Mouse (Mus musculus) thymus, adult 2 months (tissue): Measurements from ENCODE around the gene Cldn7. TPM values are rescaled to one million over a fixed set of nuclear protein-coding genes. Genes with fewer than 3 reads are reported as not detected.
A peak's percentile ranks its signal among the peaks of the same experiment; 100 is the strongest.

Experiments used
- DNase-seq: peaks from one replicate; pipeline ENCODE4 v3.0.0; 2021
- H3K27ac ChIP-seq: fragments of 200-500 bp; 2 replicates; pipeline ENCODE4 v1.5.1; 2012; ENCODE audit warnings: low read length, control low read depth; ENCODE audit not compliant: control insufficient read depth, insufficient read depth
- H3K27me3 ChIP-seq: fragments of 200-500 bp; 2 replicates; pipeline ENCODE4 v1.6.1; 2012; ENCODE audit warnings: mild to moderate bottlenecking, low read length, moderate library complexity, mixed read lengths; ENCODE audit not compliant: control insufficient read depth, insufficient read depth
- H3K36me3 ChIP-seq: fragments of 200-500 bp; 2 replicates; pipeline ENCODE4 v1.6.1; 2012; ENCODE audit warnings: mild to moderate bottlenecking, low read length, moderate library complexity; ENCODE audit not compliant: control insufficient read depth, insufficient read depth
- H3K4me1 ChIP-seq: fragments of 200-500 bp; replicated peaks from 2 replicates; pipeline ENCODE4 v1.6.1; 2012; ENCODE audit warnings: low read length; ENCODE audit not compliant: control insufficient read depth, insufficient read depth
- H3K4me3 ChIP-seq: fragments of 200-500 bp; 2 replicates; pipeline ENCODE4 v1.5.1; 2012; ENCODE audit warnings: mild to moderate bottlenecking, low read length, control low read depth, moderate library complexity; ENCODE audit not compliant: control insufficient read depth, insufficient read depth
- CTCF ChIP-seq: fragments of 200-500 bp; IDR thresholded peaks from 2 replicates; pipeline ENCODE4 v1.5.1; 2012; ENCODE audit warnings: mild to moderate bottlenecking, control low read depth, low read length, moderate library complexity, borderline replicate concordance; ENCODE audit not compliant: control insufficient read depth, poor library complexity, insufficient read depth; ENCODE audit errors: extremely low read depth
- POLR2A ChIP-seq: fragments of 200-500 bp; IDR thresholded peaks from 2 replicates; pipeline ENCODE4 v1.6.1; 2012; ENCODE audit warnings: mild to moderate bottlenecking, low read length, control low read depth, moderate library complexity; ENCODE audit not compliant: control insufficient read depth, poor library complexity, insufficient read depth; ENCODE audit errors: extremely low read depth
- WGBS: fragments of 180-500 bp; shearing (Covaris S2); methylation state at CpG from one replicate; pipeline ENCODE4 v1.1.7; 2018; 5-methylcytosine and 5-hydroxymethylcytosine counted together
- polyA plus RNA-seq: library from polyadenylated mRNA; depleted of rRNA; stranded (reverse); fragments of >200 nt; gene quantifications from 2 replicates; pipeline ENCODE4 v1.2.3, GENCODE M21; 2012

The Cldn7 gene
- polyA plus RNA-seq, 1 experiment: 6.0 TPM

GRCm38 (mm10) chr11:70001865-70002264 is 37.3 kb downstream of the Cldn7 start:
- H3K36me3 ChIP-seq: peaks cover 25% of the 10 kb centered on the region
- H3K27ac ChIP-seq: no peak overlapping the region
- H3K4me1 ChIP-seq: peaks cover 24% of the 10 kb centered on the region
- no peaks in the 10 kb centered on the region for H3K27me3 ChIP-seq
- DNase-seq: peak; percentile 63
- no peak overlapping the region for H3K4me3 ChIP-seq
- TF ChIP-seq CTCF: no peak
- TF ChIP-seq POLR2A: no peak

GRCm38 (mm10) chr11:70002471-70002870 is 37.9 kb downstream of the Cldn7 start:
- DNase-seq: no peak
- 95% methylated on average over 2 of the region's 2 CpGs for whole genome bisulfite sequencing
- TF ChIP-seq CTCF (no peak), POLR2A (no peak)
- Histone ChIP-seq H3K27me3 (no peaks in the 10 kb centered on the region), H3K27ac (no peak overlapping the region), H3K36me3 (peaks cover 31% of the 10 kb centered on the region), H3K4me3 (no peak overlapping the region), H3K4me1 (peaks cover 22% of the 10 kb centered on the region)

- TF ChIP-seq POLR2A (no peak), CTCF (peak; percentile 47; the same call in 1 of the 2 replicates)
- Histone ChIP-seq H3K4me3 (no peak overlapping the region), H3K4me1 (peaks cover 17% of the 10 kb centered on the region), H3K27me3 (no peaks in the 10 kb centered on the region), H3K27ac (no peak overlapping the region), H3K36me3 (peaks cover 43% of the 10 kb centered on the region)
- WGBS: 37% methylated on average over 5 of the region's 5 CpGs
- DNase-seq: peak; percentile 53
These were observed 40.9 kb downstream of the Cldn7 start for GRCm38 (mm10) chr11:70005521-70005920.

DNA sequence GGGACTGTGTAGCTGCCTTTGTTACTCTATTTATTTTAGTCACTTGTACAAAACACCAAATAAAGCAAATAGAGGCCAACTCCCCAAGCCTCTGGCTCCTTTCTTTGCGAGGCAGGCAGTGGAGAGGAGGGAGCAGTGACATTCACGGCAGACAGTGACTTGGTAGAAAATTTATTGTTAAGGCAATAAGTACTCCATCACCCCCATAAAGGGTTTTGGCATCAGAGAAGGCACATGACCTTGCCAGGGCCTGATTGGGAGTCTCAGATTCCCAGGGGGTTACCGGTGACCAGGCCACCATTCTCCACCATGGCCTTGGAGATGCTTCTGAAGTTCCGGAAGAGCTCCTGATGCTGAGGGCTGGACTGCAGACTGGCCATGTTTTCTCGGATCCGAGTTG is 45.5 kb downstream of the Cldn7 start:
- TF ChIP-seq CTCF: no peak
- TF ChIP-seq POLR2A: no peak
- Histone ChIP-seq H3K4me3 (no peak overlapping the region), H3K27me3 (no peaks in the 10 kb centered on the region), H3K36me3 (peaks cover 54% of the 10 kb centered on the region), H3K27ac (no peak overlapping the region), H3K4me1 (peaks cover 18% of the 10 kb centered on the region)
- no peak for DNase-seq
- WGBS: 95% methylated on average over 6 of the region's 6 CpGs

DNA sequence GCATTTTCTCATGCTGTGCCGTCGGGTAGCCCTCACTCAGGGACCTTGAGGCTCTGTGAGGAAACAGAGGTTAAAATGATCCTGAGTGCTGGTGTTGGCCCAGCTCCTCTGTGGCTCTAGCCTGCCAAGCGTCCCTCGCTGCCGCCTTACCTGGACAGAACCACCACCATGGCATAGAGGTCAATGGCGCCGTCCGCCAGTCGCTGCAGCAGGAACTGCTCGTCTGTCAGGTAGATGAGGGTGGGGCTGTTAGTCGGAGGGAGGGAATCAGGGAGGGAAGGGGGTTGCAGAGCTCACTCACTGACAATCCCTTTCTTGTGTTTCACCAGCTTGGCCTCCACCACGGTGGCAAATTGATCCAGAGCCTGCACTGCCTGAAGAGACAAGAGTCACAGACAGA is 46.0 kb downstream of the Cldn7 start:
- no peaks in the 10 kb centered on the region for H3K27me3 ChIP-seq
- whole genome bisulfite sequencing: 96% methylated on average over 12 of the region's 12 CpGs
- H3K4me3 ChIP-seq: no peak overlapping the region
- peaks cover 15% of the 10 kb centered on the region for H3K4me1 ChIP-seq
- no peak for TF ChIP-seq CTCF
- TF ChIP-seq POLR2A: no peak
- no peak overlapping the region for H3K27ac ChIP-seq
- H3K36me3 ChIP-seq: peaks cover 54% of the 10 kb centered on the region
- DNase-seq: no peak

GRCm38 (mm10) chr11:70010961-70011360 is 46.4 kb downstream of the Cldn7 start:
- no peak for TF ChIP-seq CTCF
- TF ChIP-seq POLR2A: no peak
- WGBS: 97% methylated on average over 10 of the region's 10 CpGs
- Histone ChIP-seq H3K27me3 (no peaks in the 10 kb centered on the region), H3K36me3 (peaks cover 52% of the 10 kb centered on the region), H3K4me3 (no peak overlapping the region), H3K4me1 (peaks cover 12% of the 10 kb centered on the region), H3K27ac (no peak overlapping the region)
- no peak for DNase-seq

DNA sequence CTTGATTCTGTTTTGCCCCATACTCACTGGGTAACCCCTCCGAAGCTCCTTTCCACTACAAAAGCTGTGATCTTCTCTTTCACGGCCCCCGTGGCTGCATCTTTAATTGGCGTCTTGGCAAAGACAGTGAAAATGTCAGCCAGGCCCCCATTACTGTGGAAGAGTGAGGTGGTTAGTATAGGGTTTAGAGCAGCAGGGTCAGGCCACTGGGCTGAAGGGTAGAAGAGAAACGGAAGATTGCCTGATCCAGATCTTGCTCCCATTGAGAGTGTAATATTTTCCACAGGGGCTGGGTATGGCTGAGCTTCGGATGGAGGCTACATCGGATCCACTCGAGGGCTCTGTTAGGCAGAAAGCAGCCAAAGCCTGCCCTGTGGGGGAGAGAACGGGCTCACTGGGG is 48.4 kb downstream of the Cldn7 start:
- no peak overlapping the region for H3K4me3 ChIP-seq
- TF ChIP-seq CTCF: no peak
- no peak for TF ChIP-seq POLR2A
- H3K4me1 ChIP-seq: peaks cover 16% of the 10 kb centered on the region
- H3K27ac ChIP-seq: no peak overlapping the region
- 96% methylated on average over 9 of the region's 9 CpGs for whole genome bisulfite sequencing
- H3K27me3 ChIP-seq: no peaks in the 10 kb centered on the region
- no peak for DNase-seq
- H3K36me3 ChIP-seq: peaks cover 36% of the 10 kb centered on the region

GRCm38 (mm10) chr11:70013408-70013807 is 48.8 kb downstream of the Cldn7 start:
- Histone ChIP-seq H3K4me1 (peaks cover 19% of the 10 kb centered on the region), H3K4me3 (no peak overlapping the region), H3K27me3 (no peaks in the 10 kb centered on the region), H3K27ac (no peak overlapping the region), H3K36me3 (peaks cover 31% of the 10 kb centered on the region)
- TF ChIP-seq POLR2A (no peak), CTCF (no peak)
- no peak for DNase-seq
- 96% methylated on average over 3 of the region's 3 CpGs for WGBS
